7 mouse cellular contexts compared by ENCODE assay signal in genomic region chr2:74655821-74656631, GRCm38 (mm10). TPM values are rescaled to one million over a fixed set of nuclear protein-coding genes. Genes with fewer than 3 reads are reported as not detected.
DNase-seq lines count a peak whose midpoint lies in the region; ATAC-seq and TF ChIP-seq lines count a peak whose summit lies in the region.

No protein-coding gene starts in this region.

- H3K36me3 ChIP-seq in thymus, adult 2 months (ENCODE audit: control insufficient read depth, insufficient read depth, low read length) = no peaks in the 10 kb centered on the region
- no peaks in the 10 kb centered on the region for H3K36me3 ChIP-seq in embryonic facial prominence, embryonic 15.5 days
- H3K36me3 ChIP-seq in kidney, postnatal 0 days (ENCODE audit: insufficient read depth, low read length) = no peaks in the 10 kb centered on the region

- no peak overlapping the region for H3K9ac ChIP-seq in embryonic facial prominence, embryonic 15.5 days
- H3K9ac ChIP-seq in kidney, postnatal 0 days (ENCODE audit: low read depth, low read length) = no peak overlapping the region

- TF ChIP-seq POLR2A in thymus, adult 2 months (IDR thresholded peaks at IDR 0.05; ENCODE audit: control insufficient read depth, extremely low read depth, insufficient read depth, low read length, poor library complexity) = no peak

- DNase-seq in thymus, postnatal 14 days = peak; percentile 32
- DNase-seq in thymus, adult 2 months = no peak
- DNase-seq in kidney, postnatal 0 days (ENCODE audit: low spot score) = peak; percentile 32
- peak; percentile 44 to 49 for DNase-seq in natural killer cell, adult 2 months (ENCODE audit: low spot score in 2 of 2)
- no peak for DNase-seq in left cerebral cortex, postnatal 10 days (ENCODE audit: extremely low spot score in 1 of 2, low spot score in 2 of 2)
- no peak for DNase-seq in c-Kit-positive CD71-positive TER-119-positive erythroid progenitor cells, embryonic 14.5 days (ENCODE audit: low spot score)

- intact Hi-C loops in left cerebral cortex, postnatal 10 days (cut with DNase I) = loop anchor here (2.0 to 5.0 kb wide), 2 partner anchors 36 to 355 kb away; partner anchors contain the start of gene Hoxd10

- no peak for ATAC-seq in embryonic facial prominence, embryonic 15.5 days (ENCODE audit: insufficient number of reproducible peaks, low FRiP score, low TSS enrichment, low read depth)
- peak; percentile 27; the same call in 1 of the 2 replicates for ATAC-seq in kidney, postnatal 0 days (replicated peaks; ENCODE audit: low FRiP score, low read depth)

- H3K27ac ChIP-seq in thymus, adult 2 months (ENCODE audit: control insufficient read depth, insufficient read depth, low read length) = no peak overlapping the region
- no peak overlapping the region for H3K27ac ChIP-seq in embryonic facial prominence, embryonic 15.5 days (replicated peaks)
- no peak overlapping the region for H3K27ac ChIP-seq in kidney, postnatal 0 days

- H3K4me2 ChIP-seq in embryonic facial prominence, embryonic 15.5 days (replicated peaks) = peak overlapping the region; percentile 57
- peak overlapping the region; percentile 39 for H3K4me2 ChIP-seq in kidney, postnatal 0 days (ENCODE audit: low read length)

- no peak overlapping the region for H3K4me3 ChIP-seq in thymus, adult 2 months (ENCODE audit: control insufficient read depth, insufficient read depth, low read length)
- peak overlapping the region; percentile 37 for H3K4me3 ChIP-seq in embryonic facial prominence, embryonic 15.5 days (replicated peaks)
- peak overlapping the region; percentile 19 for H3K4me3 ChIP-seq in kidney, postnatal 0 days (replicated peaks; ENCODE audit: low read depth, low read length)

- TF ChIP-seq CTCF in thymus, adult 2 months (IDR thresholded peaks at IDR 0.05; ENCODE audit: borderline replicate concordance, control insufficient read depth, extremely low read depth, insufficient read depth, low read length, poor library complexity) = no peak
- no peak for TF ChIP-seq CTCF in kidney, postnatal 0 days (IDR thresholded peaks at IDR 0.05; ENCODE audit: low read depth)

- H3K9me3 ChIP-seq in embryonic facial prominence, embryonic 15.5 days (replicated peaks) = no peaks in the 10 kb centered on the region
- H3K9me3 ChIP-seq in kidney, postnatal 0 days (replicated peaks; ENCODE audit: low read length) = no peaks in the 10 kb centered on the region

- H3K4me1 ChIP-seq in thymus, adult 2 months (replicated peaks; ENCODE audit: control insufficient read depth, insufficient read depth, low read length) = no peaks in the 10 kb centered on the region
- H3K4me1 ChIP-seq in embryonic facial prominence, embryonic 15.5 days = peaks cover 29% of the 10 kb centered on the region
- peaks cover 4% of the 10 kb centered on the region; the same call in 1 of the 2 replicates for H3K4me1 ChIP-seq in kidney, postnatal 0 days (replicated peaks; ENCODE audit: insufficient read depth, low read length)

- H3K27me3 ChIP-seq in thymus, adult 2 months (ENCODE audit: control insufficient read depth, insufficient read depth, low read length) = peaks cover 34% of the 10 kb centered on the region
- peaks cover 86% of the 10 kb centered on the region for H3K27me3 ChIP-seq in embryonic facial prominence, embryonic 15.5 days
- peaks cover 68% of the 10 kb centered on the region for H3K27me3 ChIP-seq in kidney, postnatal 0 days (ENCODE audit: insufficient read depth, low read length)

- 4% methylated on average over 68 of the region's 69 CpGs for WGBS in thymus, adult 2 months
- under 1% methylated on average over 69 of the region's 69 CpGs for WGBS in embryonic facial prominence, embryonic 15.5 days
- under 1% methylated on average over 65 of the region's 69 CpGs for WGBS in kidney, postnatal 0 days

RNA-seq across cellular contexts. Expression of gene Evx2, which starts 3.3 kb away (rescaled TPM):
- polyA plus RNA-seq in thymus, adult 2 months (2012; rRNA removed) = not detected in 2 replicates
- polyA plus RNA-seq in embryonic facial prominence, embryonic 15.5 days (2015; fragmentation: Nextera tagmentation; extraction: Ambion mirVana) = not detected in 2 replicates
- polyA plus RNA-seq in kidney, postnatal 0 days (2015; fragmentation: Nextera tagmentation; extraction: Ambion mirVana) = 0.08 TPM in 1 of 2 replicates, not detected in the other
- total RNA-seq in left cerebral cortex, postnatal 10 days (2021) = not detected

RNA-seq across cellular contexts. Expression of gene Hoxd13, which starts 12.1 kb away (rescaled TPM):
- polyA plus RNA-seq in thymus, adult 2 months (2012; rRNA removed) = 0.04 TPM in 1 of 2 replicates, not detected in the other
- polyA plus RNA-seq in embryonic facial prominence, embryonic 15.5 days (2015; fragmentation: Nextera tagmentation; extraction: Ambion mirVana) = not detected in 2 replicates
- polyA plus RNA-seq in kidney, postnatal 0 days (2015; fragmentation: Nextera tagmentation; extraction: Ambion mirVana) = 0.10 TPM in 1 of 2 replicates, not detected in the other
- not detected for total RNA-seq in left cerebral cortex, postnatal 10 days (2021)

RNA-seq across cellular contexts. Expression of gene Hoxd12, which starts 18.8 kb away (rescaled TPM):
- polyA plus RNA-seq in thymus, adult 2 months (2012; rRNA removed) = not detected in 2 replicates
- polyA plus RNA-seq in embryonic facial prominence, embryonic 15.5 days (2015; fragmentation: Nextera tagmentation; extraction: Ambion mirVana) = not detected in 2 replicates
- 2.6 and 2.8 TPM in 2 replicates for polyA plus RNA-seq in kidney, postnatal 0 days (2015; fragmentation: Nextera tagmentation; extraction: Ambion mirVana)
- total RNA-seq in left cerebral cortex, postnatal 10 days (2021) = not detected

RNA-seq across cellular contexts. Expression of gene Hoxd11, which starts 23.3 kb away (rescaled TPM):
- polyA plus RNA-seq in thymus, adult 2 months (2012; rRNA removed) = not detected in 2 replicates
- polyA plus RNA-seq in embryonic facial prominence, embryonic 15.5 days (2015; fragmentation: Nextera tagmentation; extraction: Ambion mirVana) = not detected in 2 replicates
- 19.7 and 23.8 TPM in 2 replicates for polyA plus RNA-seq in kidney, postnatal 0 days (2015; fragmentation: Nextera tagmentation; extraction: Ambion mirVana)
- not detected for total RNA-seq in left cerebral cortex, postnatal 10 days (2021)

RNA-seq across cellular contexts. Expression of gene Hoxd10, which starts 35.7 kb away (rescaled TPM):
- not detected in 2 replicates for polyA plus RNA-seq in thymus, adult 2 months (2012; rRNA removed)
- 0.57 and 0.76 TPM in 2 replicates for polyA plus RNA-seq in embryonic facial prominence, embryonic 15.5 days (2015; fragmentation: Nextera tagmentation; extraction: Ambion mirVana)
- 44.6 and 45.5 TPM in 2 replicates for polyA plus RNA-seq in kidney, postnatal 0 days (2015; fragmentation: Nextera tagmentation; extraction: Ambion mirVana)
- not detected for total RNA-seq in left cerebral cortex, postnatal 10 days (2021)

Comparison
In these comparisons a context has a peak if more than half of its experiments do, and no peak if none do; other contexts are left out.
1. DNase-seq: peak in thymus, postnatal 14 days (single experiment), kidney, postnatal 0 days (single experiment) and natural killer cell, adult 2 months (2 of 2); none in thymus, adult 2 months (single experiment), left cerebral cortex, postnatal 10 days (0 of 2) and c-Kit-positive CD71-positive TER-119-positive erythroid progenitor cells, embryonic 14.5 days (single experiment).